Mouse (Mus musculus) limb, embryonic 14.5 days (tissue): Measurements from ENCODE around the gene Slc51a. TPM values are rescaled to one million over a fixed set of nuclear protein-coding genes. Genes with fewer than 3 reads are reported as not detected.

Experiments used
- ATAC-seq: fragments of 200-750 bp; cut with Nextera tagmentation; 2 replicates; pipeline ENCODE4 v1.8.0; 2017; ENCODE audit warnings: low read depth, moderate number of reproducible peaks, moderate TSS enrichment; ENCODE audit not compliant: low FRiP score
- DNase-seq: peaks from one replicate; pipeline ENCODE4 v3.0.0-alpha.2; 2015; ENCODE audit warnings: low spot score
- H3K27ac ChIP-seq: fragments of 300-500 bp; sonication (generic); replicated peaks from 2 replicates; pipeline ENCODE4 v1.5.1; 2014; ENCODE audit warnings: low read depth, mild to moderate bottlenecking, low read length, moderate library complexity, mixed read lengths
- H3K27me3 ChIP-seq: fragments of 300-500 bp; sonication (generic); 2 replicates; pipeline ENCODE4 v1.6.1; 2014; ENCODE audit warnings: low read length, mixed read lengths; ENCODE audit not compliant: control insufficient read depth, insufficient read depth
- H3K36me3 ChIP-seq: fragments of 300-500 bp; sonication (generic); 2 replicates; pipeline ENCODE4 v1.6.1; 2014; ENCODE audit warnings: mild to moderate bottlenecking, low read length, moderate library complexity, mixed read lengths; ENCODE audit not compliant: control insufficient read depth, insufficient read depth
- H3K4me1 ChIP-seq: fragments of 300-500 bp; sonication (generic); 2 replicates; pipeline ENCODE4 v1.6.1; 2014; ENCODE audit warnings: antibody characterized with exemption, low read length, mixed read lengths; ENCODE audit not compliant: control insufficient read depth, insufficient read depth
- H3K4me2 ChIP-seq: fragments of 300-500 bp; sonication (generic); replicated peaks from 2 replicates; pipeline ENCODE4 v1.6.1; 2014; ENCODE audit warnings: low read depth, mild to moderate bottlenecking, low read length, moderate library complexity; ENCODE audit not compliant: severe bottlenecking
- H3K4me3 ChIP-seq: fragments of 300-500 bp; sonication (generic); replicated peaks from 2 replicates; pipeline ENCODE4 v1.5.1; 2014; ENCODE audit warnings: low read length
- H3K9ac ChIP-seq: fragments of 300-500 bp; sonication (generic); 2 replicates; pipeline ENCODE4 v1.6.1; 2014; ENCODE audit warnings: mild to moderate bottlenecking, low read depth, low read length, moderate library complexity; ENCODE audit not compliant: severe bottlenecking
- H3K9me3 ChIP-seq: fragments of 300-500 bp; sonication (generic); 2 replicates; pipeline ENCODE4 v1.6.1; 2016; ENCODE audit warnings: low read length; ENCODE audit not compliant: control insufficient read depth
- POLR2A ChIP-seq: fragments of 200-500 bp; IDR thresholded peaks from 2 replicates; pipeline ENCODE4 v1.8.0; 2012; ENCODE audit warnings: inconsistent platforms, mild to moderate bottlenecking, moderate library complexity, borderline replicate concordance; ENCODE audit not compliant: insufficient read depth, insufficient read length; ENCODE audit errors: extremely low read depth
- WGBS: fragments of 180-500 bp; shearing (Covaris S2); extraction: QIAGEN DNeasy Blood & Tissue Kit; methylation state at CpG from one replicate; pipeline ENCODE4 v1.1.7; 2014; 5-methylcytosine and 5-hydroxymethylcytosine counted together
- polyA plus RNA-seq, 2 experiments: library from polyadenylated mRNA; depleted of rRNA in 1 of 2; stranded (reverse) in 1 of 2; unstranded in 1 of 2; fragments of >200 nt; fragmentation: Nextera tagmentation in 1 of 2; extraction: Ambion mirVana in 1 of 2; gene quantifications; 2 replicates each; pipeline versions ENCODE4 v1.2.1 to v1.2.3; 2012 to 2014

Gene Slc51a
- polyA plus RNA-seq, 2 experiments, result 0.10 to 0.30 TPM

DNA sequence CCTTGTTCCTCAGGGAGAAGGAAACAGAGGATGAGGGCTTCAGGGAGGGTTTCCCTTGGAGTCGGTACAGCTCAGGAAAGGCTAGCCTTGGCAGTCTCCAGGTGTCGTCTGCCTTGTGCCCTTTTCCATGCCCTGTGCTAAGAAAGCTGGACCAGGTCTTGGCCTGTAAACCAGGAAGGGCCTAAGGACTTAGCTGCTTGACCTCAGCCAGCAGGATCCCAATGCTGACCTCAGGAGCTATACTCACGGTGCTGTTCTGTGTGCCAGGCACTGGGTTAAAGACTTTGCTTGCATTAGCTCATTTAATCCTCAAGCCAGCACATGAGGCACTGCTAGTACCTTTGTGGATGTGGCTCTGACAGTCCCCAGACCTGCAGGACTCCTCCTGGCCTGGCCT is 23.7 kb upstream of the Slc51a start:
- Histone ChIP-seq H3K4me3 (no peak overlapping the region), H3K36me3 (no peaks in the 10 kb centered on the region), H3K4me1 (peaks cover 22% of the 10 kb centered on the region), H3K9me3 (no peaks in the 10 kb centered on the region), H3K9ac (no peak overlapping the region), H3K27me3 (no peaks in the 10 kb centered on the region), H3K4me2 (no peak overlapping the region), H3K27ac (no peak overlapping the region)
- 69% methylated on average over 3 of the region's 3 CpGs for WGBS
- TF ChIP-seq POLR2A, result no peak
- ATAC-seq (no peak), DNase-seq (no peak)

DNA sequence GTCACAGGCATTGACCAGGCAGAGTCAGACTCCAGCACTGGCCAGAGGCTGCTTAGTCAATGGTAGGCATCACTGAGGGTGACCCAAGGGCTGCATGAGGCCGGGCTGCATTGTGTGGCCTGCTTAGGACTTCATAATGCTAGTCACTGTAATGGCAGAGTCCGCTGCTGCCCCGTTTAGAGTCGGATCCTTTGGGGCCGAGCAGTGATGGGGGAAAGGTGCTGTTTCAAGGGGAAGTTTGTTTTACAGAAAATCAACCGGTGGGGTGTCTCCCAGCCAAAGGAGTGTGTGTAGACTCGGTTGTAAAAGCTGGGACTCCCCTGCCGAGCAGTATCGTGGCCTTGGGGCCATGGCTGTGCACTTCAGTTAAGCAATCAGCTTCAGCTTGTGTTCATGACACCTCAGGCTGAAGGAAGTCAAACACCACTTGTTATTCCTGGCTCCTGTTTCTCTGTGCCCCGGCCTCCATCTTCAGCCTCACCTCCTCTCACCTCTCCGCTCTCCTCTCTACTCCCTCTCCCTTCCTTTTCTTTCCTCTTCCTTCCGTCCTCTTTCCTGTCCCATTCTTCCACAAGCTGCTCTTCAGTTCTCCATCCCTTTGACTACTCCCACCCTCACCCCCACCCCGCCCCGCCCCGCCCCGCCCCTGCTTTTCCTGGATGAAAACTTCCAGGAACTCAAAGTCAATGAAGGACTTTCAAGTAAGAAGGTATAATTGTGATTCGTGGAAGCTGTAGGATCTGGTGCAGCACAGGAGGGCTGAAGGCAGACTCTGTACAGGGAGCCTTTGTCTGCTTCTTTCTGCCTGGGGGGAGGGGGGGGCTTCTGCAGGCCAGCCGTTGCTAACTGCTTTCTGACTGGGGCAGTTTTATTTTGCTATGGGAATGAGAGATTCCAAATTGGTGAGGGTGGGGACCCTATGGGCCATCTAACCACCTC is 23.0 kb upstream of the Slc51a start:
- H3K9ac ChIP-seq, result no peak overlapping the region
- no peak overlapping the region for H3K4me2 ChIP-seq
- no peak for TF ChIP-seq POLR2A

DNA sequence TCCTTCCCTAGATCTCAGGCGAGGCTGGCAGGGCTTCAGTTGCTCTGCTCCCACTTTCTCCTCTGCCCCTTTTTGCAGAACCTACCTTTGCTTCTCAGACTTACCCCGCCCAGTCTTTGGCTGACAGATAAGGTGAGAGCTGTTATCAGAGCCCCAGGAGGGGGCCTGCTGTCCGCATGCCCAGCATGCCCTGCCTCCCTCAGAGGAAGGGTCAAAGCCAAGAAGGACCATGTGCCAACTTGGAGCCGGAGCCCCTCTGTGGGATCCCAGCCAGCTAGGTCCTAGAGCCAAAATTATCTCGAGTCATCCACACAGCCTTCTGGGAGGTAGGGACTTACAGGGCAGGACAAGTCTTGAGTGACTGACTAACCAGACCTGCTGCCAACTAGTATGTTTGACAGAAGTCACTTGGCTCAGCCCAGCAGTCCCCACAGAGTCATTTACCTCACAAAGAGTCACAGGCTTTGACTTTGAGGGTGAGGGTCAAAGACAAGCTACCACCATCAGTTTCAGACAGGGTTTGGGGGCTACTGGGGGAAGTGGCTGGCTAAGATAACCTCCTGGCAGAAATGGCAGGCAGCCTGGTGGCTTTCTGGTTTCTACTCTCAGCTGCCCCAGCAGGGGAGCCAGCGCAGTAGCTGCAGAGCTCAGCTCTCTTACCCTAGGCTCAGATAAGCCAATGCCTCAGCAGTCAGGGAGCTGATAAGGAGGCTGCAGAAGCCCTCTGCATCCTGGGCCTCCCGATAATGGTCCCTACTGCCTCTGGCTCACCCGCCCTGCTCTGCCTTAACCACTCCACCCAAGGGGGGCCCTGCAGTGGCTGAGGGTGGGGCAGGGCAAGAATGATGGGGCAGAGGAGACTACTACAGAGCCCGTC is 21.6 kb upstream of the Slc51a start:
- TF ChIP-seq POLR2A, result no peak
- H3K4me1 ChIP-seq, result peaks cover 13% of the 10 kb centered on the region; the same call in 1 of the 2 replicates
- no peaks in the 10 kb centered on the region for H3K9me3 ChIP-seq
- DNase-seq (no peak), ATAC-seq (no peak)
- no peak overlapping the region for H3K4me3 ChIP-seq
- H3K36me3 ChIP-seq, result no peaks in the 10 kb centered on the region
- no peak overlapping the region for H3K9ac ChIP-seq
- no peaks in the 10 kb centered on the region for H3K27me3 ChIP-seq
- H3K4me2 ChIP-seq, result no peak overlapping the region
- 61% methylated on average over 9 of the region's 9 CpGs for WGBS
- H3K27ac ChIP-seq, result no peak overlapping the region

More for the DNA sequence above, 23.0 kb upstream of the Slc51a start:
- H3K27ac ChIP-seq, result no peak overlapping the region
- no peak for DNase-seq
- no peak for ATAC-seq
- H3K4me3 ChIP-seq, result no peak overlapping the region
- H3K27me3 ChIP-seq, result no peaks in the 10 kb centered on the region
- WGBS, result 58% methylated on average over 18 of the region's 18 CpGs
- H3K9me3 ChIP-seq, result no peaks in the 10 kb centered on the region
- H3K36me3 ChIP-seq, result no peaks in the 10 kb centered on the region
- H3K4me1 ChIP-seq, result peaks cover 15% of the 10 kb centered on the region

DNA sequence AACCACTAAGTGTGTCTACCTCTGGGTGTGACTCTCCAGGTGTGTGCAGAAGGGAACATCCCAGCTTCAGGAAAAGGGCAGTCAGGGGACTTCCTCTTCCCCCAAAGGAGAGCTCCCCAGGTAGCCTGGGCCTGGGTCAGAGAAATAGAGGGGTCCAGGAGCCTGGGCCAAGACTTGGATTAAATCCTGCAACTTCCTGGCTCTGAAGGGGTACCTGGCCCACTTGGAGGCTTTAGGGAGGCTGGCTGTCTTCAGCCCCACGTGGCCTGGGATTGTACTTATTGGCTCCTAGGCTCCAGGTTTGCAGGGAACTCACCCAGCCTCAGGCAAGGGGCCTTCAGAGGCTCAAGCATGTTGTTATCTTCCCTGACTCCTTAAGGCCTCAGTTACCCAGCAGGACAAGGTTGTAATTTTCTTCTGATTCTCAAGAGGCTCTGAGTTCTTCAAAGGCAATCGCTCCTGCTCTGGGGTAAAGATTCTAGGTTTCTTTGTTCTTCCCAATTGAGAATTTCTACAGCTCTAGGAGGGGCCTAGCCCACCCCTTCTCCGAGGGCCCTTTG is 20.9 kb upstream of the Slc51a start:
- 33% methylated on average over 3 of the region's 3 CpGs for WGBS
- H3K27ac ChIP-seq, result no peak overlapping the region
- ATAC-seq, result no peak
- TF ChIP-seq POLR2A, result no peak
- no peak overlapping the region for H3K4me2 ChIP-seq
- no peak overlapping the region for H3K4me3 ChIP-seq
- no peaks in the 10 kb centered on the region for H3K36me3 ChIP-seq
- no peaks in the 10 kb centered on the region for H3K9me3 ChIP-seq
- H3K4me1 ChIP-seq, result peaks cover 13% of the 10 kb centered on the region; the same call in 1 of the 2 replicates
- no peak for DNase-seq
- H3K9ac ChIP-seq, result no peak overlapping the region
- H3K27me3 ChIP-seq, result no peaks in the 10 kb centered on the region

DNA sequence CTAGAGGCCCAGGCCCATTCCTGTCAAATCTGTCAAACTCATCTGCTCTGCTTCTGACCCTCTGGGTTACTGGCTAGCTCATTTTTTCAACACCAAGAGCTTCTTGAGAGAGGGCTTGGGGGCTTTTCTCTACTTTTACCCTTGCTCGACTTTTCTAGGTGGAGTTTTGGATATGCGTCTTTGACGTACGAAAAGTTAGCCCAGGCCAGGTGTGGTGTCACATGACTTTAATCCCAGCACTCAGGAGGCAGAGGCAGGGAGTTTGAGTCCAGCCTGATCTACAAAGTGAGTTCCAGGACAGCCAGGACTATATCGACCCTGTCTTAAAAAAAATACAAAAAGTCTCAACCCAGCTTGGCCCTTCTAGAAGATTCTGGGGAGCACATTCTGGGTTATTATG is 20.4 kb upstream of the Slc51a start:
- Histone ChIP-seq H3K4me2 (no peak overlapping the region), H3K4me3 (no peak overlapping the region), H3K4me1 (peaks cover 11% of the 10 kb centered on the region; the same call in 1 of the 2 replicates), H3K27ac (no peak overlapping the region), H3K36me3 (no peaks in the 10 kb centered on the region), H3K27me3 (no peaks in the 10 kb centered on the region), H3K9me3 (no peaks in the 10 kb centered on the region), H3K9ac (no peak overlapping the region)
- ATAC-seq (no peak), DNase-seq (no peak)
- WGBS, result 82% methylated on average over 5 of the region's 5 CpGs
- no peak for TF ChIP-seq POLR2A
